Mouse (Mus musculus): ENCODE measurements around the gene Ermn.

DNA sequence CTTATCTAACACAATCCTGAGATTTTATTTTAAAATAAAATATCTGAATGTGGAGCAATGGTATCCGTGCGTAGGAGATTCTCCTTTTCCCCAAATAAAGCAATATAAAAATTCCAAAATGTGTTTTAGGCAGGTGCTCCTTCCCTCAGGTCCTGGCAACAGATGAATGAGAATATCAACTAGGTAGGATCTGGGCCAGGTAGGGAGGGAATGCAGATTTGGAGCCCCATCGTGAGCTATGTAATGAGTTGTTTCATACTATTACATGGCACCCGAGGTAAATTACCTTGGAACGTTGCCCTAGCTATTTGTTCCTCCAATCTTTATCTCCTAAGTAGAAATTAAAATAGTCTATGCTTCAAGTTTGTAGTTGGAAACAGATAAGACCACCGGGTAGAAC is 29.1 kb downstream of the Ermn start:
- TF ChIP-seq CTCF (IDR thresholded peaks at IDR 0.05; ENCODE audit: low read depth, low read length), result no peak
- no peak for TF ChIP-seq GATA1 (IDR thresholded peaks at IDR 0.05; ENCODE audit: borderline replicate concordance, low read length)
